Mouse (Mus musculus) embryonic fibroblast, embryonic 13.5 days (primary cell): ENCODE data around the gene Arvcf. TPM values are rescaled to one million over a fixed set of nuclear protein-coding genes. Genes with fewer than 3 reads are reported as not detected.

Experiments used
- H3K27ac ChIP-seq: 2 replicates; pipeline ENCODE4 v1.5.1; 2012; ENCODE audit warnings: low read length, control low read depth, inconsistent platforms; ENCODE audit not compliant: insufficient read depth
- H3K4me1 ChIP-seq: 2 replicates; pipeline ENCODE4 v1.6.1; 2011; ENCODE audit warnings: low read length; ENCODE audit not compliant: control insufficient read depth, insufficient read depth
- H3K4me3 ChIP-seq: 2 replicates; pipeline ENCODE4 v1.5.1; 2011; ENCODE audit warnings: mild to moderate bottlenecking, control low read depth, low read length; ENCODE audit not compliant: insufficient read depth
- CTCF ChIP-seq: IDR thresholded peaks from 2 replicates; pipeline ENCODE4 v1.5.1; 2011; ENCODE audit warnings: mild to moderate bottlenecking, control low read depth, low read length, moderate library complexity, borderline replicate concordance; ENCODE audit not compliant: insufficient read depth
- POLR2A ChIP-seq: IDR thresholded peaks from 2 replicates; pipeline ENCODE4 v1.6.1; 2011; ENCODE audit warnings: low read depth, mild to moderate bottlenecking, control low read depth, low read length, moderate library complexity
- polyA plus RNA-seq: library from polyadenylated mRNA; stranded (reverse); fragments of >200 nt; gene quantifications from 2 replicates; pipeline ENCODE4 v1.2.4, GENCODE M21; 2011; ENCODE audit warnings: low read depth; ENCODE audit not compliant: missing spikeins, insufficient read length

Arvcf gene
- polyA plus RNA-seq, 1 experiment = 6.7 TPM

DNA sequence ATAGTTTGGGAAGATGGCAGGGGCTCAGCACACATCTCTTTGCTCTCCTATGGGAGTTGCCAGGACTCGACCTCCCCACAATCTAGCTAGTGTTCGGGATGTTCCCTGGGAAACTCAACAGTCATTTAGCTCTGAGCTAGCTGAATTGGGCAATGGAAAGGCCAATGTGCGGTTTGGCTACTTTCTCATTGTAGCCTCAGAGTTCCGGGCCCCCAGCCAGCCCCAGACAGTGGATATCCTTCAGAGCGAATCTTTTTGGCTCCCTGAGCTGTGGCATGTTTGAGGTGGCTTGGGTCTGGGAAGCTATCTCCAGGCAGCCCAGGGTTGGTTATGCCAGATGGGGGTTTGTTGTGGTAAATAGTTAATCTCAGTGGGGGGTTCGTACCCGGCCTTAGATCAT is 38.5 kb downstream of the Arvcf start:
- H3K27ac ChIP-seq = no peak overlapping the region
- H3K4me3 ChIP-seq = no peak overlapping the region
- TF ChIP-seq POLR2A (no peak), CTCF (no peak)
- H3K4me1 ChIP-seq = peaks cover 8% of the 10 kb centered on the region; the same call in 1 of the 2 replicates

DNA sequence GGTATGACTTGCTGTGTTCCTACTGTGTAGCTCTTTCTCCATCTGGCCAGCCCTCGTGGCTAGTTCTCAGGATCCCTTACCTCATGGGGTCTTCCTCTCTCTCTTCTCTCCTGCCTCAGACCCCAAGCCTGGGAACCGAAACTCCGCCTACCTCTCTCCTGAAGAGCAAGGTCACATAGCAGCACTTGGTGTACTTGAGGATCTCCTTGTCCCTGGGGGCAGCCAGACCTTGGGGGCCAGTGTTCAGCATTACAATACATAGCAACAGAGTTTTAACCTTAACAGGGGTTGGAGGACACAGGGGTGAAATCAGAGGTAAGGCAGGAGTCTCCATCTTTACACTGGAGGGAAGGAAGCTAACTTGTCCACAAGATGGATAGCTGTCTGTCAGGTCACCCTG is 39.0 kb downstream of the Arvcf start:
- H3K4me3 ChIP-seq = no peak overlapping the region
- no peak for TF ChIP-seq CTCF
- H3K4me1 ChIP-seq = peaks cover 8% of the 10 kb centered on the region; the same call in 1 of the 2 replicates

GRCm38 (mm10) chr16:18387704-18388582 is 40.0 kb downstream of the Arvcf start:
- Histone ChIP-seq H3K27ac (no peak overlapping the region), H3K4me1 (peaks cover 7% of the 10 kb centered on the region; the same call in 1 of the 2 replicates), H3K4me3 (no peak overlapping the region)
- TF ChIP-seq CTCF (no peak), POLR2A (no peak)

More for the DNA sequence above, 39.0 kb downstream of the Arvcf start:
- H3K27ac ChIP-seq = no peak overlapping the region

DNA sequence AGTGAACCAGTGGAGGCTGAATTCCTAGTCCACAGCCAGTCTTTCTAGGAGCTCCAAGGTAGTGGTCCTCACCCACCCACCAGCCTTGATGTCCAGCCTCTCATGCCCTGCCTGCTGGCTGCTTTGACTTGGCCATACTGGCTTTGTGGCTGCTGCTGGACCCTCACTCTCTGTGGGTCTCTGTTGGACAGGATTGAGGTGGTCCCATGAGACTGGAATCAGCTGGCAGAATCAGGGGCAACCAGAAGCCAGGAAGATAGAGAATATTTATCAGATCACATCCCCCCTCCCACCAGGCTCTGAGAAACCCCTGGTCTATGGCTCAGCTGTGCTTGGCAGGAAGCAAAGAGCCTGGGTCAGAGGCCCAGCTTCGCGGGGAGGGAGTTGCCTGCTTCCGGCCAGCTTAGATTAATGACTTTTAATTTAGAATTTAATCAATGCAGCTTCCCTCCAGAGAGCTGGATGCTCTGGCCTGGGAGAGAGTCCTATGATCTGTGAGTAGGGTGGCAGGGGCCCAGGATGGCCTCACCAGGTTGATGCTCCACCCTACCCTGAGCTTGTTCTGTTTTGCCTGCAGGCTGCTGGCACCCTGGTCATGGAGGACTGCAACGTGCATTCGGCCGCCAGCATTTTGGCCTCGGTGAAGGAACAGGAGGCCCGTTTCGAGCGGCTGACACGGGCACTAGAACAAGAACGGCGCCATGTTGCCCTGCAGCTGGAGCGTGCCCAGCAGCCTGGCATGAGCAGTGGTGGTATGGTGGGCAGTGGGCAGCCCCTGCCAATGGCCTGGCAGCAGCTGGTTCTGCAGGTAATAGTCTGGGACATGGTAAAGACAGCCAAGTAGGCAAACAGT is 40.8 kb downstream of the Arvcf start:
- no peaks in the 10 kb centered on the region for H3K4me1 ChIP-seq
- no peak for TF ChIP-seq POLR2A
- no peak for TF ChIP-seq CTCF
- H3K27ac ChIP-seq = no peak overlapping the region
- no peak overlapping the region for H3K4me3 ChIP-seq

DNA sequence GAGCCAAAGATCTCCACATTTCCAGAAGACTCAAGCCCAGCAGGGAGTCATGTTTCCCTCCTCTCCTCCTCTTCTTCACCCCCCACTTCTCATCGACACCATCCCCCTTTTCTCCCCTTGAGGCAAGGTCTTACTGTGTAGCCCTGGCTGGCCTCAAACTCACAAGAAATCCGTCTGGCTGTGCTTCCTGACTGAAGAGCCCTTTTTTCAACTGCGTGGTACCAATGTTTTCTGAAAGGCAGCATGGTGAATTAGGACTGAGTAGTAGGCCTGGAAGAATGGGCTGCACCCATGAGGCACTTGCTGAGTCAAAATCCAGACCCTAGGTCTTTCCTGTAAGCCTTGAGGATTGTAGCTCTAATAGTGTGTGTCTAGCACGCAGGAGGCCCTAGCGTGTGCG is 42.4 kb downstream of the Arvcf start:
- no peak for TF ChIP-seq POLR2A
- H3K4me1 ChIP-seq = no peaks in the 10 kb centered on the region
- no peak overlapping the region for H3K4me3 ChIP-seq
- H3K27ac ChIP-seq = no peak overlapping the region

DNA sequence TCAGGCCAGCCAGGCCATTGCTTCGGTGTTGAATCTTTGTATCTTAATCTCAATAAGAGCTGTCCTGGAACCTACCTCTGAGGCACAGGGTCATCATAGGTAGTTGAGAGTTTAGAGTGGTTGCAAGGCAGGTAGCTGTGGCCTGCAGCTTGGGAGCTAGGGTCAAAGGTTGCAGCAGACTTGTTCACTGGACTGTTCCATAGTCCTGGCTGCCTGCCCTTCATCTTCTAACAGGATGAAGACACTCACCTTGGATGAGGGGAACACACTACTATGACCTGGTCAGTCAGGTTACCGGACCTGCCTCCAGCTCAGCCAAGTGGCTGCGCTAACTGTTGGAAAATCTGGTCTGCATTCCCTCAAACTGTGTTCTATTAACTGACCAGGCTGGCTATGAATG is 43.1 kb downstream of the Arvcf start:
- H3K4me3 ChIP-seq = no peak overlapping the region
- no peak for TF ChIP-seq CTCF
- TF ChIP-seq POLR2A = no peak
- H3K27ac ChIP-seq = no peak overlapping the region
- H3K4me1 ChIP-seq = peaks cover 2% of the 10 kb centered on the region; the same call in 1 of the 2 replicates

- Histone ChIP-seq H3K27ac (no peak overlapping the region), H3K4me1 (peaks cover 2% of the 10 kb centered on the region; the same call in 1 of the 2 replicates), H3K4me3 (no peak overlapping the region)
- TF ChIP-seq CTCF = no peak
- TF ChIP-seq POLR2A = no peak
Observed at GRCm38 (mm10) chr16:18391728-18392127, 43.7 kb downstream of the Arvcf start.

- Histone ChIP-seq H3K27ac (no peak overlapping the region), H3K4me3 (peak overlapping the region; percentile 54), H3K4me1 (peaks cover 2% of the 10 kb centered on the region; the same call in 1 of the 2 replicates)
- peak; percentile 87 for TF ChIP-seq POLR2A
- no peak for TF ChIP-seq CTCF
Observed at GRCm38 (mm10) chr16:18392469-18393426, 44.8 kb downstream of the Arvcf start.

DNA sequence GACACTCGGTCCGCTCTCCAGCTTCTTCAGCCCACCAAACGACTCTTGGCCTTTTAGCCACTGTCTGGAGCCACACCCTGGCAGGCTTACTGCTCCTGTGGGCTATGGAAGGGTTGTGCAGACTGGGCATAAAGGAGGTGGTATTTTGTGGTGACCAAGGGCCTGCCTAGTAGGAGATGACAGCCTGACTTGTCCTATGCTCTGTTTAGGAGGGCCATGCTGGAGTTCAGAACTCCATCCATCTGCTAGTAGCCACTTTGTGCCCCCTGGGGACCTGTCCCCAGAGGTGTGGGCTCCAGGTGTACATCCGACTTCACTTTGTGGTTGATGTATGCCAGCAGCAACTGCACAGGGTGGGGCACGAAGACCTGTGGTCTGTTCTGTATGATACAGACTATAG is 45.6 kb downstream of the Arvcf start:
- Histone ChIP-seq H3K27ac (no peak overlapping the region), H3K4me3 (peak overlapping the region; percentile 54), H3K4me1 (peaks cover 2% of the 10 kb centered on the region; the same call in 1 of the 2 replicates)
- TF ChIP-seq CTCF = no peak

- TF ChIP-seq POLR2A = no peak
- no peak for TF ChIP-seq CTCF
- Histone ChIP-seq H3K4me1 (peaks cover 2% of the 10 kb centered on the region; the same call in 1 of the 2 replicates), H3K27ac (no peak overlapping the region), H3K4me3 (no peak overlapping the region)
Observed at GRCm38 (mm10) chr16:18394056-18394455, 46.1 kb downstream of the Arvcf start.
